Mouse (Mus musculus): ENCODE data around the gene Irf1.

The Irf1 gene

GRCm38 (mm10) chr11:53813001-53813868, 43.4 kb downstream of the Irf1 start:
- DNase-seq, result no peak

GRCm38 (mm10) chr11:53814810-53815209, 45.0 kb downstream of the Irf1 start:
- no peak for DNase-seq

GRCm38 (mm10) chr11:53816841-53817375, 47.1 kb downstream of the Irf1 start:
- DNase-seq, result no peak

- no peak for DNase-seq
Observed at GRCm38 (mm10) chr11:53818794-53819193, 49.0 kb downstream of the Irf1 start.

- DNase-seq, result no peak
Observed at GRCm38 (mm10) chr11:53819511-53819910, 49.7 kb downstream of the Irf1 start.

- no peak for DNase-seq
Observed at GRCm38 (mm10) chr11:53820516-53821170, 50.8 kb downstream of the Irf1 start.

- DNase-seq, result no peak
Observed at GRCm38 (mm10) chr11:53821230-53821944, 51.6 kb downstream of the Irf1 start.

- DNase-seq, result no peak
Observed at GRCm38 (mm10) chr11:53821945-53822338, 52.1 kb downstream of the Irf1 start.

GRCm38 (mm10) chr11:53825409-53825808, 55.6 kb downstream of the Irf1 start:
- no peak for DNase-seq

All from right cerebral cortex, postnatal 25 days (tissue).